Mouse (Mus musculus) CD8-positive naive resting alpha-beta T cell, adult 2 months (primary cell): ENCODE results near the gene Mindy3.

Source experiments
- DNase-seq, 2 experiments: peaks; one replicate each; pipeline ENCODE4 v3.0.0; 2022; ENCODE audit warnings: low read depth in 2 of 2, low spot score in 2 of 2

The Mindy3 gene

DNA sequence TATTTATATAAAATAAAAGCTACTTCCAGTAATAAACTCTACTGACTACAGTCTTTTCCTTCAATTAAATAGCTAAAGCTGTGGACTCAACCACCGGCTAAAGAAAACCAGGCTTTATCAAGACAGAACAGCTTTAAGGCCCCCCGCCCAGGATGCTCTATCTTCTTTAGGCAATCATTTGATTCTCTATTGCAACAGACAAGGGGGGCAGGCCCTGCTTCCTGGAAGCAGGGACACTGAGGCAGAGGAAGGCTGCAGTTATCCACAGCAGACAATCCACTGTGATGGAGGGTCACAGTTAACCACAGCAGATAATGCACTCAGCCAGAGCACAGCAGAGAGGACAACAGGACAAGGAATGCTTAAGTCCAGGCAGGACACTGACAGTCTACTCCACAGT is 46.4 kb downstream of the Mindy3 start:
- DNase-seq, result no peak

DNA sequence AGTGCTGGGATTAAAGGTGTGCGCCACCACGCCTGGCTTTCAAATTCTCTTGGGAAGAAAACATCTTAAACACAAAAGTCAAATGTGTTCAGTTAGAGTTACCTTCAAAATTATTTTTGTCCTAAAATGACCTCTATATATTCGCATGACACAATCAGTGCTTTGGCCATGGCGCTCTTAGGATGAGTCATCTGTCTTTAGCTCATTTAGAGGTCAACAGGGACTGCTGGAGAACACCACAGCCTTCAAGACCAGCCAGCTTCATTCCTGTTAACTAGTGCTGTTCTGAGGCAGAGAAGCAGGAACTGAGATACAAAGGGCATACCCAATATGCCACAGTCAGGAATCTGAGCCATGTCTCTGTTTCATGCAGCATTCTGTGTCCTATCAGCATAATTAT is 47.9 kb downstream of the Mindy3 start:
- DNase-seq, result no peak

DNA sequence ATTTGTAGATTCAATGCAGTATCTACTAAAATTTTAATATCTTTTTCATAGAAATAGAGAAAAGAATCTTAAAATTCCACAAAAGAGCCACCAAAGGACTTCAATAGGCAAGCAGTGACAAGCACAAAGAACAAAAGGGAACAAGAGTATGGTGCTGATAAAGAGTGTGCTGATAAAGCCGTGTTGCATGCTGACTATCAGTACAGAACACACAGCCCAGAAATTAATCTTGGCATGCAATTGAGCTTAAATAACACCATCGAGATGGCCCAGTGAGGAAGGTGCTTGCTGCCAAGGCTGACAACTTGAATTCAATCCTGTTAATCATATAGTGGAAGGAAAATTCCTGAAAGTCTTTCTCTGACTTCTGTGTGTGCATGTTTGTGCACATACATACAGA is 50.8 kb downstream of the Mindy3 start:
- no peak for DNase-seq

DNA sequence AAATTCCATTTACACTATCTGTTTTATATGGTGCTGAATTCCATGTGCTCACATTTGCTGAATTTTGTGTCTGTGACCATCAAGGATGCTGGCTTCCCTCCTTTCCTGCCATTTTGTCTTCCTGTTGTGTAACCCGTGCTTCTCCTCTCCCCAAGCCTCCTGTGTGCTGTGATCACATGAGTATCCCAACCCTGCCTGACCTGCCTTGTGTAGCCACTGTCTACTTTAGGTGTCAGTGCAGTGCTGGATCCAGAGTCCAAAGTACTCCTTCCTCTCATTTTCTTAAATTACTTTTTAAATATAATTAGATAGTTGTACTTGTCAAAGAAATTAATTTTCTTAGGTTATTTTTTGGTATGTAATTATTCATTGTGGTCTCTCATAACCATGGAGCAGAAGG is 51.3 kb downstream of the Mindy3 start:
- DNase-seq, result no peak

DNA sequence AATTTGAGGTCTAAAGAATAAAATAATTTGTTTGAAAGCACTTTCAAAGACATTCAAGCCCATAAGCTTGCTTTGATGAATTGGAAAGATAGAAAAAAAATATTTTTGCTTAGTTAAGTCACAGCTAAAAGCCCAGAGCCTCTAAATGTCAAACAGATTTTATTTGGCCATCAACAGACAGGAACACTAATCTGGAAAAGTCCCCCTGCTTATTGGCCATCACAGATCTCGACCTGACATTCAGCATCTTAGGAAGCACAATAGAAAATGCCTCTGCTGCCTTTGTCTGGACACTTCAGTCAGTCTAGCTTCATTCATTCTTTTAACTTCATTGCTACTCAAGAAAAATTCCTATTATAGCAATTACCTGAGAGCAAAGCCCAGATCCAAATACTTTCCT is 58.0 kb downstream of the Mindy3 start:
- DNase-seq, result no peak

DNA sequence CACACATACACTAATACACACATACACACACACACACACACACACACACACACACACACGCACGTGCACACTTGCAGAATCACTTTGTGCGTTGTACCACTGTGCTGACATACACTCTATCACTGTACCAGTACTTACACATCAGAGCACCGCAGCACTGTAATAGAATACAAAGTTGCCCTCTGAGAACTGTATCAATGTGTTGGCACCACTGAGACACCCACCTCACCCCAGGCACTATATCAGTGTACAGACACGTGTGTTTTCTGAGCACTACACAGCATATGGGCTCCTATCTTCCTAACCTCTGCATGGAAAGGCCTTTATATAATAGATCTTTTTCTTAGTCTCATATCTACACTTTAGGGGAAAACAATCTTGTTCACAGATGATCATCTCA is 64.4 kb downstream of the Mindy3 start:
- no peak for DNase-seq

DNA sequence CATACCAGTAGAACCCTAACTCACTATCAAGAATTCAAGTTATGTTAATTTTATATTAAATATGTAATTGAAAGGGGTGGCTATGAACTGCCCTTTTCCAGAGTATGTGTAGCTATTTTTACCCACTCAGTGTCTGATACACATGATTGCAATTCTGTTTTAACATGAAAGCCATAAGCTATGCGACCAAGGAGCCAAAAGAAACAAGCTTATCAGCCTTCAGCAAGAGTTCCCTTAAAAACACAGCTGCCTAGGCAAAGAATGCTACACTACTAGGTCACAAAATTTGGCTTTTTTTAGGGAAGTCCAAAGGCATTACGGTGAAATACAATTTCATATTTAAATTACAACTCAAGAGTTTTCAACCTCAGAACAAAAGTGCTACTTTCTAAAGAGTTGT is 70.4 kb downstream of the Mindy3 start:
- no peak for DNase-seq

DNA sequence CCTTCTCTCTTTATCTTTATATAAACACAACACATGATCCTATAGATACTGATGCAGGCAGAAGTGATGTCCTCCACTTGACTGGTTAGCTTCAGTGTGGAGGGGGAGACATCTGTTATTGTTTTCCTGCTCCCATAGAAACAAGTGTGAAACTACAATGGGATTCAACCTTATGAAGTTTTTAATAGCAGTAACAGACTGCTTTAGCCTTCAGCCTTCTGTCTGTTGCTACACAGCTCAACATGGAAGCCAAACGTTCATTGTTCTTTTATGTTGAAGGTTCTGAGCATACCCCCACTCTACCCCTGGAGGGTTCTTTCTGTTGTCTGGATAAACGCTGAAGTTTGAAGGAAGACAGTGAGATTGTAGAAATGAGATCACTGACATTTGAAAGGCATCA is 87.3 kb downstream of the Mindy3 start:
- no peak for DNase-seq

DNA sequence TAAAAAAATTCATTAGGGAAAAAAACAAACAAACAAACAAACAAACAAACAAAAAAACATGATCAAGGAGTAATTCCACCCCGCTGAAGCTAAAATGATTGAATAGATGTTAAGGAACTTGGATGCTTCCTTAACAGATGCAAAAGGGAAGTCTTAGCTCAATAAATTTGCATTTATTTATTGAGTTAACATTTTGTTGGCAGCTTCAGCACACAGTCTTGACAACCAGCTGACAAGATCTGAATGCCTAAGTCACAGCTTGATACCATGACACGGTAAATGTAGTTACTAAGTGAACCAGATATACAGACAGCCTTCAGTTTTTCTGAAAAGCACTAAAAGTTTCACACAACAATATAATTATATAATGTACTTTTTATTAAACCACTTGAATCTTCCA is 89.7 kb downstream of the Mindy3 start:
- DNase-seq, result no peak

DNA sequence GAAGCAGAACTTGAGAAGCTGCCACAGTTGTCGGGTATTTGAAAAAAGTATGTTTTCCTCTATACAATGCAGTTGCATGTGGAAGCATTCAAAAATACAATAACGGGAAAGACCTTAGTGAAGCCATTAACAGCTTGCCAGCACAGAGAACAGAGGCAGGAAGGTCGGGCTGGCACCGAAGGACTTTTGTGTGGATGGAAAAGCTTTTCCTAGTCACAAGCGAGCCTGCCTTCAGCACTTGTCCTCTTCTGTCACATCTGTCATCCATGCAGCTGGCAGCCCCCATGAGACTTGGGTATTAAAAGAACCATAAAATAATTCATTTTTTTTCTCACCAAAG is 90.2 kb downstream of the Mindy3 start:
- DNase-seq, result no peak

DNA sequence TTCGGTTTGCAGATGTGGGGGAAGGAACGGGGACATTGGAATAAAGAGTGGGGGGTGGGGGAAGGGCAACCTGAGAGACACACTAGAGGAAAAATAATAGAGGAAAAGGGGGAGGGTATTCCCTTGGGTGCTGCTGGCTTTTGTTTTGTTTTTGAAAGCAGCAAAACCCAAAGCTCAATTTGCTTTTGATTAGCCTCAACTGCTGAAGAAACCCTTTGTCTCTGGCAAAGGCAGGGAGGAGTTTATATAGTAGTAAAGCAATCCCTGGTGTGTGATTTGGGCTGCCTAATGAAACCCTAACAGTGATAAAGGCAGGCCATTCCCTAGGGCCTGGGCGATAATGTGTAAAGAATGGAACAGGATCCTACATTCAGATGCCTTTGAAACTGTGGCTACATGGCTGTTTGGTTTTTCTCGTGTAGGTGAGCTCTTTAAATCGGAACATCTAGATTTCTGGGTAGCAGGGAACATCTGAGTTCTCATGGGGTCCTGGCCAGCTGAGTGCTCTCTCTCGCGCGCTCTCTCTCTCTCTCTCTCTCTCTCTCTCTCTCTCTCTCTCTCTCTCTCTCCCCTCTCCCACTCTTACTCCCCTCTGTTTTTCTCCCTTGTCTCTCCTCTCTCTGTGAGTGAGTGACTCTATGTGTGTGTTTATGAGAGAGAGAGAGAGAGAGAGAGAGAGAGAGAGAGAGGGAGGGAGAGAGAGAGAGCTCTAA is 90.8 kb downstream of the Mindy3 start:
- DNase-seq, result no peak

DNA sequence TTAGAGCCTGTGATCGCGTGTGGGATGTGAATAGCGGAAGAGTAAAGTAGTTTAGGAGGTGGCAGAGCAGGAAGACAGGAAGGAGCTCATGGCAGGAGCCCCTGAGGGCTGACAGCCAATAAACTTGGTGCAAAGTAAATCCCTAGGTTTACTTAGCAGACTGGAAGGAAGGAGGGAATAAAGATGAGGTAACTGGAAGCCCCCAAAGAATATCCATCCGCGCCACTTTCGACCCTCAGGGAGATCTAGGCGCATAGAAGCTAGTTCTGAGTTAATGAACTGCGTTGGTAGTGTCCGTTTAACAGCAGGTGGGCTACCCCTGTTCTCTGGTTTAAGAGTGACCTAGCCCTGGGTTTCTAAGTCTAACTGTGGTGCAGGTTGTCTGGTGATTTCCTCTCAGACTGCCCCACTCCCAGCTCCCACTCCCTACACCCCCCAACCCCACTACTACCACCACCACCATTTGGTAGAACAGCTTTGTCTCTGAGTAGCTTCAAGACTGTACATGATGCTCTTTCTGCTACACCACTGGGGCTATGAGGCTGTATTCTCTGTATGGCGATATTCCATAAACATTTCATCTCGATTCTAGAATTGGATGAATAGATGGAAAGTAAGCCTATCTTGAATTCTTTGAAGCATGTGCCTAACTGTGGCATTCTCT is 91.4 kb downstream of the Mindy3 start:
- DNase-seq, result no peak

DNA sequence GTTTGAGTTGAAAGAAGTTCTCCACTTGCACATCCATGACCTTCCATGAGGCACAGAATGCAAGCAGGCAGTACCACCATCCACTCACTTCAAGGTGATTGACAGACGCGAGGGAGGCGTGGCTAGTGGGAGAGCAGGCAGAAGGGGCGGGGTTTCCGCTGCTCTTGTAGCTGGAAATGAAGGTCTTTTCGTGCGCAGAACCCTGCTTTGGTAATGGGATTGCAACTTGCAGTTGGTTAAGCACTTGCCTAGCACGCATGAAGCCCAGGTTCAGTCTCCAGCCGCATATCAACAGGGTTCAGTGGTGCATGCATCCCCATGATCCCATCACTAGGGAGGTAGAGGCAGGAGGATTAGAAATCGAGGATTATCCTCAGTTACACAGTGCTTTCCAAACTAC is 92.1 kb downstream of the Mindy3 start:
- DNase-seq, result peak in 1 of 2 experiments; percentile 9

DNA sequence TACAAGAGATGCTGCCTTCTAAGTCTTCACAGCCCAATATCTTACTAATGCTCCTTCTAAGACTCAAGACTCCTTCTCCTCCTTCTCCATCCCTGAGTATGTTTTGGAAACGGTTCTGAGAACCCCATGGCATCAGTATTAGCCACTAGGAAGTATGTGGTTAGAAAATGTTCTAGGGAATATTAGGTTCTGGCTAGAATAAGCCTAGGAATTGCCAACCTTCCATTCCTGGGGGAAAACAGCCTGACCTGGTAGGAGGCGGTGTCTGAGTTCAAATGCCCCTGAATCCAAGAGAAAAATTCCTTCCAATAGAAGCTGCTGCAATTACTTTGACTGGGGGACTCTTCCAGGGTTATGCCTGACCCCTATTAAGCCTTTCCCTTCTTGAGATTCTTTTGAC is 93.4 kb downstream of the Mindy3 start:
- no peak for DNase-seq

DNA sequence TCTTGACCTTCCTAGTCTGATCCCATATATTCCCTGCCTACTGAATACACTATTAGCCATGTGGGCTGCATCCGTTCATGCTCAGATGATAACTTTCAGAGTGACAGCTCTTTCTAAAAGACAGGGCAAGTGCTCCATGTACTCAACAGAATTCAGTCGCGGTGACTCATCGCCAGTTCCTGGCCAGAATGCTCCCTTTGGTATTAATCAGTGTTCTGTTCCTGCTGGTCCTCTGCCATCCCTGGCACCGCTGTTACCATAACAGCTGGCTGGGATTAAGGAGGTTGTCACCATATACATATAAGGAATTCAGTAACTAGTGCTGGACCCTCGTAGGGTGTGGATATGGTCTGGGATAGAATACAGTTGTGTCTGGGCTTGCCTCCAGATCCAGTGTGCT is 93.9 kb downstream of the Mindy3 start:
- no peak for DNase-seq

DNA sequence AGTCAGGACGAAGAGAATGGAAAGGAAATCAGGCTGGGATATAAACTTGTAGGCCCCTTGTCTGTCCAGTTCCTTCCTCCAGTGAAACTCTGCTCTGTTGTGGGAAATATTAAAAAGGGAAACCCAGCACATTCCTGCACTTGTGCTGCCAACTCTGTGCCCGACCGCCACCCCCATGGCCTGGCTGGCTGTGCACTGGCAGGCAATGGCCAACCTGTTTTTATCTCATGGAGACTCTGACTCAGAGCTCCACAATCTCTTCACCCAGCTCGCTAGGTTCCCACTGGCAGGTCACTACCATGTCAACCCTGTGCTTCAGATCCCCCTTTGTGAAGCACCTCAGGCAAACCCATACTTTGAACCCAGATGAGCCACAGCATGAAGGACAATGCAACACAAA is 98.4 kb downstream of the Mindy3 start:
- DNase-seq, result no peak

DNA sequence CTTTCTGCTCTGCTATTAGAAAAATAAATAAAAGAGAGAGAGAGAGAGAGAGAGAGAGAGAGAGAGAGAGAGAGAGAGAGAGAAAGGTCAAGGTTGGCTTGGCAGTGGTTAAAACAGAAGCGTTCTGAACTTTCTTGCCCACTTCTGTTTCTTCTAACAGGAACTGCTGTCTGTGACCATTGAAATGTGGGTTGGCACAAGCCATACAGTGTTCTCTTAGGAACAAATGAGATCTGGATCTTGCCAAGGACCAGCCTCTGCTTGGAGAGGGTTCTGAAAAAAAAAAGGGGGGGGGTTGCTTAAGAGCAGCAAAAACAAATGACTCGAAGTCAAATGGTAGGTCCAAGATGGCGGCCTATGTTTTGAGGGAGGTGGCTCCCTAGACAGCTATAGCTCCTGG is 100.6 kb downstream of the Mindy3 start:
- DNase-seq, result no peak

DNA sequence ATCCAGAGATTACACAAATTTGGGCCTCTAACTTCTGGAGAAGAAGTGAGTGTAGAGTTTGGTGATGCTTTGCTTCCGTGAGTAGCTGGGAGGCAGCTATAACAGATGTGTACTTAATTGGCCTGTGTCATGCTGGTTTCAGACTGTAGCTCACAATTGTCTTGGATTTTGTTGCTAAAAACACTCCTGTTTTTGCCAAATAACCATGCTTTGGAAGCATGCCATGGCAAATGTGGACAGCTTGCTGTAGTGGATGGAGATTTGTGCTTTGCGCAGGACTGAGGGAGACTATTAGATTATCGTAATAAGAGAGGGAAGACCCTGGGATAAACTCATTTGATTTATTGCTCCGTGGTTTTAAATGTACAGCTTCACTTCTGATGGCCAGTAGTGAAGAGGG is 101.2 kb downstream of the Mindy3 start:
- no peak for DNase-seq

DNA sequence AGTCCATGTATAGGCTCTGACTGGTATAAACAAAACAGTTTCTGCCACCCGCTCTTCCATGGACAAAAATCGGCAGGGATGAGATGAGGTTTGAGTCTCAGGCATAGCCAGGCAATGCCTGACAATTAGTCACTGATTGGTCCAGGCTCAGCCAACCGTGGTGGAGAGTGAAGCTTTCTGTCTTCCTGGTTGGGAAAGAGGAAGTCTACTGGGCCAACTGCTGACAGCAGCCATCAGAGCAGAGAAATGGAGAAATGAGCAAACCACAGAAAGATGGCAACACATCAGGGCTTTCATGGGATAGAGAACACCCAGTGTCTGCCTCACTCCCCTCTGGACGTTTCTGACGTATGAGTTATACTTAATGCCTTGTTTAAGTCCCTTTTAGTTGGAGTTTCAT is 101.9 kb downstream of the Mindy3 start:
- no peak for DNase-seq

DNA sequence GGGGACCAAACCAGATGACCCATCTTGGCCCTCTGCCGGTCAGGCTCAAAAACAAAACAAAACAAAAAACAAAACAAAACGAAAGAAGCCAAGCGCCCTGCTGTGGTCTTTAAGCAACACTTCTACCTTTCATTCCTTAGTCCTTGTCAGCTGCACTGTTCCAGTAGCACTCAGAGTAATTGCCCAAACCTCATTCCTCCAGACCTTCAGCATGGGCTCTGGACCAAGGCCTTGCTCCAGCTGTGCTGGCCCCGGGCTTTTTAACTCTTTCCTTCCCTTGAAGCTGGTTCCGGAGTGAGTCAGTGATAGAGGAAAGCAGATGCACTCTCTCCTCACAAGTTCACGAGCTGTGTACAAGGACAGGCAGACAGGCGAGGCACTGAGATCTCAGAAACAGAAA is 102.9 kb downstream of the Mindy3 start:
- DNase-seq, result no peak

DNA sequence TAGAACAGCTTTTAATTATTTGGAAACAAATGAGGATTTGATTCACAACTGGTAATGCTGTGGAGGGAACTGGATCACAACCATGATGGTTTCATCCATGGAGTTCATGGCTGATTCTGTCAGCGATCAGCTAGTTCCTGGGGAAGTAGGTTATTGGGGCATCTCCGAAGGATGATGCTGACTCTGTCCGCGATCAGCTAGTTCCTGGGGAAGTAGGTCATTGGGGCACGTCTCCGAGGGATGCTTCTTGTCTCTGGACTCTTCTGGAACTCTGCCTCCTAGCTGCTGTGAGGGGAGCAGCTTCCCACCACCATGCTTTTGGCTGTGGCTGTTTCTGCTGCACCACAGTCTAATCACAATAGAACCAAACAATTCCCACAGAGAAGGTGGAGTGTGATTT is 105.2 kb downstream of the Mindy3 start:
- DNase-seq, result no peak

DNA sequence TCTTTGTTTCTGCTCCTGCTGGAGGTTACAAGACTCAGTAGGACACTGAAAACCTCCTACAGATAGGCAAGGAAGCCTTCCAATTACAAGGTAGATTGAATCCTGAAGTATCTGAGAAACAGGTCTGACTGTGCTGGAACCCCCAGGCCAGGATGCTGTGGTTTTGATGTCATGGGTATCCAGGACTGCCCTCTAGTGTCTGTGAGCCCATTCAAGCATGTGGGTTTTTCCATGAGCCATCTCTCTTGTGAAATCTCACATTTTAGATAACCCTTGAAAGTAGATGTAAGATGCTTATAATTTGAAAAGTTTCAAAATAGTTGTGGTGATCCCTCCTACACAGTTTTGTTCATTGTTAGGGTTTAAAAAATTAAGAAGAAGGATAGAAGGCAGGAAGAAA is 110.8 kb downstream of the Mindy3 start:
- no peak for DNase-seq

DNA sequence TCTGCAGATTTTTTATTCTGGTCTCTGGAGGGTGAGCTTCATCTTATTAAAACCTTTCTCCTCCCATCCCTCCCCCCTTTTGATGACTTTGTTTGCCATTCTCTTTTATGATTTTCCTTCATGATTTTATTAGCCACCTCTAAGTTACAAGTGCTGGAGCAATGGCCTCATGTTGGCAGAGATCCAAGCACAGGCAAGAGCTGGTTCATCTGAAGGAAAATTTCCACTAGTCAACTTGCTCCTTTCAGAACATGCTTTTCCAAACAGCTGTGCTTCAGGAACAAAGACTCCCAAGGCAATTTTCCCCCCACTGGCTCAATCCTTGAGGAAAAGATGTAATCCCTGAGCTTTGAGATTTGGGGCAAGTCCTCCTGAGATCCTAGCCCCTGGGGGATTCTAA is 112.0 kb downstream of the Mindy3 start:
- no peak for DNase-seq
